Mouse (Mus musculus): ENCODE results near the gene Gm10300. TPM values are rescaled to one million over a fixed set of nuclear protein-coding genes. Genes with fewer than 3 reads are reported as not detected.

Gene Gm10300
- polyA plus RNA-seq, 1 experiment: not detected

- peak overlapping the region; percentile 39 for H3K27ac ChIP-seq (ENCODE audit: insufficient read depth, low read length)
- no peak overlapping the region for H3K4me3 ChIP-seq (ENCODE audit: insufficient read depth, low read length)
- 0 out of 2 replicates have a peak, but pooled peaks cover 3% of the 10 kb centered on the region for H3K4me1 ChIP-seq (ENCODE audit: control insufficient read depth, insufficient read depth, low read length)
- TF ChIP-seq CTCF (IDR thresholded peaks at IDR 0.05; ENCODE audit: borderline replicate concordance, insufficient read depth, low read length): no peak
- no peak for TF ChIP-seq POLR2A (IDR thresholded peaks at IDR 0.05; ENCODE audit: low read depth, low read length)
Observed at GRCm38 (mm10) chr4:132076480-132077405, 2.2 kb downstream of the Gm10300 start.

GRCm38 (mm10) chr4:132077445-132077844 lies 2.9 kb downstream of the Gm10300 start:
- Histone ChIP-seq H3K4me3 (ENCODE audit: insufficient read depth, low read length) (no peak overlapping the region), H3K27ac (ENCODE audit: insufficient read depth, low read length) (no peak overlapping the region), H3K4me1 (ENCODE audit: control insufficient read depth, insufficient read depth, low read length) (0 out of 2 replicates have a peak, but pooled peaks cover 3% of the 10 kb centered on the region)
- TF ChIP-seq POLR2A (IDR thresholded peaks at IDR 0.05; ENCODE audit: low read depth, low read length): no peak
- TF ChIP-seq CTCF (IDR thresholded peaks at IDR 0.05; ENCODE audit: borderline replicate concordance, insufficient read depth, low read length): no peak

GRCm38 (mm10) chr4:132078296-132078714 lies 3.8 kb downstream of the Gm10300 start:
- TF ChIP-seq POLR2A (IDR thresholded peaks at IDR 0.05; ENCODE audit: low read depth, low read length) (no peak), CTCF (IDR thresholded peaks at IDR 0.05; ENCODE audit: borderline replicate concordance, insufficient read depth, low read length) (no peak)
- Histone ChIP-seq H3K4me3 (ENCODE audit: insufficient read depth, low read length) (no peak overlapping the region), H3K27ac (ENCODE audit: insufficient read depth, low read length) (peak overlapping the region; percentile 14; the same call in 1 of the 2 replicates), H3K4me1 (ENCODE audit: control insufficient read depth, insufficient read depth, low read length) (0 out of 2 replicates have a peak, but pooled peaks cover 3% of the 10 kb centered on the region)

- H3K27ac ChIP-seq (ENCODE audit: insufficient read depth, low read length): no peak overlapping the region
- no peak overlapping the region for H3K4me3 ChIP-seq (ENCODE audit: insufficient read depth, low read length)
- no peak for TF ChIP-seq POLR2A (IDR thresholded peaks at IDR 0.05; ENCODE audit: low read depth, low read length)
- peak; percentile 65; the same call in 1 of the 2 replicates for TF ChIP-seq CTCF (IDR thresholded peaks at IDR 0.05; ENCODE audit: borderline replicate concordance, insufficient read depth, low read length)
- H3K4me1 ChIP-seq (ENCODE audit: control insufficient read depth, insufficient read depth, low read length): 0 out of 2 replicates have a peak, but pooled peaks cover 3% of the 10 kb centered on the region
Observed at GRCm38 (mm10) chr4:132079555-132080275, 5.2 kb downstream of the Gm10300 start.

- no peak overlapping the region for H3K4me3 ChIP-seq (ENCODE audit: insufficient read depth, low read length)
- no peak for TF ChIP-seq POLR2A (IDR thresholded peaks at IDR 0.05; ENCODE audit: low read depth, low read length)
- H3K27ac ChIP-seq (ENCODE audit: insufficient read depth, low read length): no peak overlapping the region
- 0 out of 2 replicates have a peak, but pooled peaks cover 3% of the 10 kb centered on the region for H3K4me1 ChIP-seq (ENCODE audit: control insufficient read depth, insufficient read depth, low read length)
Observed at GRCm38 (mm10) chr4:132080492-132080983, 6.0 kb downstream of the Gm10300 start.

GRCm38 (mm10) chr4:132085114-132085513 lies 10.6 kb downstream of the Gm10300 start:
- Histone ChIP-seq H3K27ac (ENCODE audit: insufficient read depth, low read length) (no peak overlapping the region), H3K4me3 (ENCODE audit: insufficient read depth, low read length) (no peak overlapping the region), H3K4me1 (ENCODE audit: control insufficient read depth, insufficient read depth, low read length) (no peaks in the 10 kb centered on the region)
- no peak for TF ChIP-seq POLR2A (IDR thresholded peaks at IDR 0.05; ENCODE audit: low read depth, low read length)

GRCm38 (mm10) chr4:132088921-132089320 lies 14.4 kb downstream of the Gm10300 start:
- Histone ChIP-seq H3K4me3 (ENCODE audit: insufficient read depth, low read length) (no peak overlapping the region), H3K4me1 (ENCODE audit: control insufficient read depth, insufficient read depth, low read length) (no peaks in the 10 kb centered on the region), H3K27ac (ENCODE audit: insufficient read depth, low read length) (no peak overlapping the region)
- TF ChIP-seq POLR2A (IDR thresholded peaks at IDR 0.05; ENCODE audit: low read depth, low read length) (no peak), CTCF (IDR thresholded peaks at IDR 0.05; ENCODE audit: borderline replicate concordance, insufficient read depth, low read length) (peak; percentile 82)

- no peak for TF ChIP-seq POLR2A (IDR thresholded peaks at IDR 0.05; ENCODE audit: low read depth, low read length)
- TF ChIP-seq CTCF (IDR thresholded peaks at IDR 0.05; ENCODE audit: borderline replicate concordance, insufficient read depth, low read length): no peak
- Histone ChIP-seq H3K27ac (ENCODE audit: insufficient read depth, low read length) (no peak overlapping the region), H3K4me3 (ENCODE audit: insufficient read depth, low read length) (no peak overlapping the region), H3K4me1 (ENCODE audit: control insufficient read depth, insufficient read depth, low read length) (no peaks in the 10 kb centered on the region)
Observed at GRCm38 (mm10) chr4:132093136-132093535, 18.6 kb downstream of the Gm10300 start.

GRCm38 (mm10) chr4:132093928-132094327 lies 19.4 kb downstream of the Gm10300 start:
- TF ChIP-seq POLR2A (IDR thresholded peaks at IDR 0.05; ENCODE audit: low read depth, low read length) (no peak), CTCF (IDR thresholded peaks at IDR 0.05; ENCODE audit: borderline replicate concordance, insufficient read depth, low read length) (no peak)
- Histone ChIP-seq H3K27ac (ENCODE audit: insufficient read depth, low read length) (no peak overlapping the region), H3K4me1 (ENCODE audit: control insufficient read depth, insufficient read depth, low read length) (no peaks in the 10 kb centered on the region), H3K4me3 (ENCODE audit: insufficient read depth, low read length) (no peak overlapping the region)

All from embryonic fibroblast, embryonic 13.5 days (primary cell).